Mouse (Mus musculus): ENCODE results near the gene Trappc4. TPM values are rescaled to one million over a fixed set of nuclear protein-coding genes. Genes with fewer than 3 reads are reported as not detected.
"Not testable (repeated sequence)": the region's sequence is repeated elsewhere in the genome, so short reads cannot be mapped to it uniquely, and the experiment has no call there.

Gene Trappc4
- total and polyA plus RNA-seq, 3 experiments: 28.2 to 36.2 (median 34.9) TPM

DNA sequence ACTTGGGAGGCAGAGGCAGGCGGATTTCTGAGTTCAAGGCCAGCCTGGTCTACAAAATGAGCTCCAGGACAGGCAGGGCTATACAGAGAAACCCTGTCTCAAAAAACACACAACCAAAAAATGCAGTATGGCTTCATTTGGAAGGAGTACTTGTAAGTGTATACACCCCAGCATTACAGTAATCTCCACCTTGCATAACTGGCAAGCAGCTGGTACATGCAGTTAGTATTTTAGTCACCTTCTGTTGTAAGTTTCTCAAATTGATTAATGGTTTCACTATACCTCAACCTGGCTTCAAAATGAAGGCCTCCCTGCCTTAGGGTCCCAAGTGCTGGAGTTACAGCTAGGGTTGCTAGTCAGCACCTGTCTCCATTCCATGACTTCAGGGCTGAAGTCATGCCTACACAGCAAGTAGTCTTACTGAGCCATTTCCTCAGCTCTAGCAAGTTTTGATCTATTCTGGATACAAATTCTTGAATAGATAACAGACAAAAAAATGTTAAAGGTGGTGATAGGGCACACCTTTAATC is 4.3 kb upstream of the Trappc4 start:
- Histone ChIP-seq H3K27ac (no peak overlapping the region), H3K79me2 (replicated peaks; ENCODE audit: control insufficient read depth, insufficient read depth, low read length) (no peaks in the 10 kb centered on the region), H3K4me3 (no peak overlapping the region), H3K9ac (ENCODE audit: low read depth, low read length) (no peak overlapping the region), H3K27me3 (ENCODE audit: control insufficient read depth, insufficient read depth, low read length) (no peaks in the 10 kb centered on the region), H3K4me1 (ENCODE audit: control insufficient read depth, insufficient read depth, low read length) (no peaks in the 10 kb centered on the region), H3K36me3 (ENCODE audit: control insufficient read depth, insufficient read depth, low read length) (peaks cover 12% of the 10 kb centered on the region)
- WGBS: 86% methylated on average over 1 of the region's 1 CpGs
- DNase-seq: no peak
- intact Hi-C loops (cut with DNase I): no loop called here
- no peak for TF ChIP-seq EP300 (IDR thresholded peaks at IDR 0.05; ENCODE audit: insufficient read depth, low read depth, low read length)
- TF ChIP-seq POLR2A (IDR thresholded peaks at IDR 0.05; ENCODE audit: insufficient read depth, low read depth, low read length): 0 out of 2 replicates have a peak, but pooled peaks have one; percentile 9

DNA sequence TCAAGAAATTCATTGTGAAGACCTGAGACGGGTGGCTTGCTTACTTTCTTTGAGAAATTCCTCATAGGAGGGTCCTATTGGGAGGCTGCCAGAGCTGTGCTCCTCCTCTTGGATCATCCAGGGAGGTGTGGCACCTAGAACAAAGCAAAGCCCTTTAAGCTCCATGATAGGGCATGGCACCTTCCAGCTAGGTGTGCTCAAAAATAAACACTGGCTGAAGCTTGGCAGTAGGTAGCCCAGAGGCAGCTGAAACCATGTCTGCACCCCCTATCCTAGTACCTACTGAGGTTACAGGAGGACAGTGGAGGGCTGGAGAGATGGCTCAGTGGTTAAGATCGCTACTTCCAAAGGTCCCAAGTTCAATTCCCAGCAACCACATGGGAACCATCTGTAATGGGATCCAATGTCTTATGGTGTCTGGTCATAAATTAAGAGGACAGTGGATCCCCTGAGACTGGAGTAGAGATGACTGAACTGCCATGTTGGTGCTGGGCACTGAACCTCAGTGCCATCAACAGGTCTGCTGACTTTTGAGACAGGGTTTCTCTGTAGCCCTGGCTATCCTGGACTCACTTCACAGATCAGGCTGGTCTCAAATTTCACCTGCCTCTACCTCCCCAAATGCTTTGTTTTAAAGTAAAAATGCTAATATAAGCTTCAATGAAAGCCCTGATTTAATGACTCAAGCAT is 3.4 kb upstream of the Trappc4 start:
- TF ChIP-seq POLR2A (IDR thresholded peaks at IDR 0.05; ENCODE audit: insufficient read depth, low read depth, low read length): no peak
- no peak for TF ChIP-seq CTCF (IDR thresholded peaks at IDR 0.05)
- TF ChIP-seq EP300 (IDR thresholded peaks at IDR 0.05; ENCODE audit: insufficient read depth, low read depth, low read length): no peak
- H3K4me3 ChIP-seq: no peak overlapping the region
- WGBS: 78% methylated on average over 2 of the region's 2 CpGs
- no peak overlapping the region for H3K9ac ChIP-seq (ENCODE audit: low read depth, low read length)
- no peaks in the 10 kb centered on the region for H3K79me2 ChIP-seq (replicated peaks; ENCODE audit: control insufficient read depth, insufficient read depth, low read length)
- H3K36me3 ChIP-seq (ENCODE audit: control insufficient read depth, insufficient read depth, low read length): peaks cover 12% of the 10 kb centered on the region
- DNase-seq: no peak
- H3K4me1 ChIP-seq (ENCODE audit: control insufficient read depth, insufficient read depth, low read length): peaks cover 1% of the 10 kb centered on the region; the same call in 1 of the 2 replicates
- no peaks in the 10 kb centered on the region for H3K27me3 ChIP-seq (ENCODE audit: control insufficient read depth, insufficient read depth, low read length)
- intact Hi-C loops (cut with DNase I): no loop called here
- H3K27ac ChIP-seq: no peak overlapping the region

DNA sequence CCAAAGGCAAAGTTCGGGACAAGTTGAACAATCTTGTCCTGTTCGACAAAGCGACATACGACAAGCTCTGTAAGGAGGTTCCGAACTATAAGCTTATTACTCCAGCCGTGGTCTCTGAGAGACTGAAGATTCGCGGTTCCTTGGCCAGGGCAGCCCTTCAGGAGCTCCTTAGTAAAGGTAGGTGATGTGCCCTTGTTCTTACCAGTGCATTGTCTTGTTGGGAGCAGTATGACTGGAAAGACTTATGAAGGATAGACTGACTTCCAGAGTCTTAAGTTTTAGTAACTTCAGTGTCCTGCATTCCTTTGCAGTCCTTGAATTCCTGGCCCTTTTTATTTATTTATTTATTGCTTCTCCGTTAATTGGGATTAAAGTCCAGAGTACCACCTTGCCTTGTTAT is 1.3 kb upstream of the Trappc4 start:
- H3K4me1 ChIP-seq (ENCODE audit: control insufficient read depth, insufficient read depth, low read length); intact Hi-C loops (cut with DNase I); H3K27me3 ChIP-seq (ENCODE audit: control insufficient read depth, insufficient read depth, low read length); H3K27ac ChIP-seq; H3K79me2 ChIP-seq (replicated peaks; ENCODE audit: control insufficient read depth, insufficient read depth, low read length); DNase-seq; H3K9ac ChIP-seq (ENCODE audit: low read depth, low read length): not testable (repeated sequence)
- Histone ChIP-seq H3K4me3 (peak overlapping the region; percentile 79; the same call in 1 of the 2 replicates), H3K36me3 (ENCODE audit: control insufficient read depth, insufficient read depth, low read length) (peaks cover 12% of the 10 kb centered on the region)
- 72% methylated on average over 9 of the region's 9 CpGs for WGBS

DNA sequence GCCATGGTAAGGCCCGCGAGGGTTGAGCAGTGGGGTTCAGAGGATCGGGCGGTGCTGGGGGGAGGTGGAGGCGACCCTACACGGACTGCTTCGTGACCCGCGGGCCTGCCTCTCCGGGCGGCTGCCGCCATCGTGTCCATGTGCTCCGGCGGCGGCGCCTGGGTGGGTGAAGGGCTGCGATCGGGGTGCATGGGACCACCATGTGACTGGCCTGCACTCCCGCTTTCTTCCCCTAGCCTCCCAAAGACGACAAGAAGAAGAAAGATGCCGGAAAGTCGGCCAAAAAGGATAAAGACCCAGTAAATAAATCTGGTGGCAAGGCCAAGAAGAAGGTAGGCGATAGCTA is 325 bp upstream of the Trappc4 start:
- H3K9ac ChIP-seq (ENCODE audit: low read depth, low read length): peak overlapping the region; percentile 92
- peak overlapping the region; percentile 94 for H3K27ac ChIP-seq
- no peak for DNase-seq
- peaks cover 1% of the 10 kb centered on the region; the same call in 1 of the 2 replicates for H3K4me1 ChIP-seq (ENCODE audit: control insufficient read depth, insufficient read depth, low read length)
- H3K4me3 ChIP-seq: peak overlapping the region; percentile 79
- H3K27me3 ChIP-seq (ENCODE audit: control insufficient read depth, insufficient read depth, low read length): no peaks in the 10 kb centered on the region
- H3K36me3 ChIP-seq (ENCODE audit: control insufficient read depth, insufficient read depth, low read length): peaks cover 12% of the 10 kb centered on the region
- intact Hi-C loops (cut with DNase I): no loop called here
- TF ChIP-seq POLR2A (IDR thresholded peaks at IDR 0.05; ENCODE audit: insufficient read depth, low read depth, low read length) (no peak), CTCF (IDR thresholded peaks at IDR 0.05) (no peak), EP300 (IDR thresholded peaks at IDR 0.05; ENCODE audit: insufficient read depth, low read depth, low read length) (no peak)
- H3K79me2 ChIP-seq (replicated peaks; ENCODE audit: control insufficient read depth, insufficient read depth, low read length): no peaks in the 10 kb centered on the region
- WGBS: under 1% methylated on average over 24 of the region's 24 CpGs

DNA sequence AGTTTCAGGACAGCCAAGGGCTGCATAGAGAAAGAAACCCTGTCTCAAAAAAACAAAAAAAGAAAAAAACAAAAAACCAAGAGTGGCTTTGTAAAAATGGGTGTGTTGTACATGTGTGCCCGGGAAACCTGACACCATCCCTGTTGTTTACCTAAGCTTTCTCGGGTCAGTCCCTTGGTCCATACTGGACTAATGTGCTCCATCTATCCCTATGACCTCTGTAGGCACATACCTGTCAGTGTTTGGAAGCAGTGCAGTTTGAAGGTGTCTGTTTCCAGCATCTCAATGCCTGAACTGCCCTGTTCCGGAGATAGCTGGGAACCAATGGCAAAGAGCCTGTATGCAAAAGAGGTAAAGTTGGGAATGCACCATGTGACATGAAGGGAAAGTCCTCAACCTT is 2.4 kb downstream of the Trappc4 start:
- Histone ChIP-seq H3K27me3 (ENCODE audit: control insufficient read depth, insufficient read depth, low read length) (no peaks in the 10 kb centered on the region), H3K4me1 (ENCODE audit: control insufficient read depth, insufficient read depth, low read length) (peaks cover 6% of the 10 kb centered on the region; the same call in 1 of the 2 replicates), H3K79me2 (replicated peaks; ENCODE audit: control insufficient read depth, insufficient read depth, low read length) (no peaks in the 10 kb centered on the region), H3K4me3 (no peak overlapping the region), H3K9ac (ENCODE audit: low read depth, low read length) (no peak overlapping the region), H3K36me3 (ENCODE audit: control insufficient read depth, insufficient read depth, low read length) (peaks cover 7% of the 10 kb centered on the region), H3K27ac (no peak overlapping the region)
- intact Hi-C loops (cut with DNase I): no loop called here
- no peak for TF ChIP-seq CTCF (IDR thresholded peaks at IDR 0.05)
- TF ChIP-seq EP300 (IDR thresholded peaks at IDR 0.05; ENCODE audit: insufficient read depth, low read depth, low read length): no peak
- no peak for TF ChIP-seq POLR2A (IDR thresholded peaks at IDR 0.05; ENCODE audit: insufficient read depth, low read depth, low read length)
- no peak for DNase-seq
- WGBS: 85% methylated on average over 3 of the region's 3 CpGs

DNA sequence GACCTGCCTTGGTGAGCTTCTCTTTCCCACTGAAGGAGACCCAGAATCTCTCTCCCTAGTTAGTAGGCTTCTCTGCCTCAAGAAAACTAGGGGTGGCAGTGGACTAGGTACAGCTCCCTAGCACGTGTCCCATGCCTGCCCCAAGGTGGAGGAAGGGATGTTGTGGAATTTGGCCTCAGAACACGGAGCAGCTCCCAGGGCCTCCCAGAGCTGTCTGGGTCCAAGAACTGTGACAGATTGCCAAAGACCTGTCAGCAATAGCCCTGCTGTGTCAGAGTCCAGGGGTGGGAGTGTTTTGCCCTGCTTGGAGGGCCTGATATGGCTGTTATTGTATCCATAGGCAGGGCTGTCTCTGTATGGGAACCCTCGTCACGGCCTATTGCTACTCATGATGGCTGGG is 6.3 kb downstream of the Trappc4 start:
- peaks cover 7% of the 10 kb centered on the region for H3K4me1 ChIP-seq (ENCODE audit: control insufficient read depth, insufficient read depth, low read length)
- no peak overlapping the region for H3K9ac ChIP-seq (ENCODE audit: low read depth, low read length)
- H3K27me3 ChIP-seq (ENCODE audit: control insufficient read depth, insufficient read depth, low read length): no peaks in the 10 kb centered on the region
- no peaks in the 10 kb centered on the region for H3K79me2 ChIP-seq (replicated peaks; ENCODE audit: control insufficient read depth, insufficient read depth, low read length)
- intact Hi-C loops (cut with DNase I): no loop called here
- H3K36me3 ChIP-seq (ENCODE audit: control insufficient read depth, insufficient read depth, low read length): no peaks in the 10 kb centered on the region
- TF ChIP-seq EP300 (IDR thresholded peaks at IDR 0.05; ENCODE audit: insufficient read depth, low read depth, low read length) (0 out of 2 replicates have a peak, but pooled peaks have one; percentile 45), POLR2A (IDR thresholded peaks at IDR 0.05; ENCODE audit: insufficient read depth, low read depth, low read length) (no peak)
- 37% methylated on average over 4 of the region's 4 CpGs for WGBS
- no peak overlapping the region for H3K4me3 ChIP-seq
- H3K27ac ChIP-seq: peak overlapping the region; percentile 48
- DNase-seq: peak in 1 of 2 experiments; percentile 75
